Mouse (Mus musculus) left cerebral cortex, postnatal 36 days (tissue): ENCODE results near the gene Mief2. TPM values are rescaled to one million over a fixed set of nuclear protein-coding genes. Genes with fewer than 3 reads are reported as not detected.

Experiments used
- DNase-seq, 2 experiments: peaks; one replicate each; pipeline ENCODE4 v3.0.0; 2021 to 2022; ENCODE audit warnings: low spot score in 2 of 2, mixed read lengths in 1 of 2
- intact Hi-C: fragments of 180-260 bp; cut with DNase I; formaldehyde crosslinking; loops from one replicate; pipeline ENCODE4 v1.15.1; 2025
- total RNA-seq, 2 experiments: library from RNA; stranded (reverse); gene quantifications; 2 replicates each; pipeline ENCODE4 v1.2.3; 2021

Gene Mief2
- total RNA-seq: 10 to 100 TPM; 19.4 to 21.6 TPM

GRCm38 (mm10) chr11:60728260-60728761 is at the start of gene Mief2:
Gene Mief2, plus strand, starts transcription at chr11:60728398.
- peak; percentile 94 to 95 for DNase-seq
- intact Hi-C loops: no loop called here

- DNase-seq: no peak
- intact Hi-C loops: loop anchor here (10.0 kb wide), 1 partner anchor 161 kb away; the partner anchor contains the start of gene Alkbh5
Observed at GRCm38 (mm10) chr11:60696165-60696564, 32.0 kb upstream of the Mief2 start.

- intact Hi-C loops: loop anchor here (10.0 kb wide), 1 partner anchor 163 kb away; the partner anchor contains the start of gene Alkbh5
Observed at GRCm38 (mm10) chr11:60697561-60697960, 30.6 kb upstream of the Mief2 start.

GRCm38 (mm10) chr11:60698806-60699523 is 29.2 kb upstream of the Mief2 start:
- intact Hi-C loops: loop anchor here (2.0 to 10.0 kb wide), 2 partner anchors 28 to 164 kb away; partner anchors contain the start of genes Alkbh5 and Flii

More at GRCm38 (mm10) chr11:60697561-60697960, 30.6 kb upstream of the Mief2 start:
- no peak for DNase-seq

GRCm38 (mm10) chr11:60699524-60700075 is 28.6 kb upstream of the Mief2 start, which contains the start of gene Llgl1:
Gene Llgl1, plus strand, starts transcription at chr11:60699723.
- DNase-seq: peak; percentile 82 to 89

More at GRCm38 (mm10) chr11:60698806-60699523, 29.2 kb upstream of the Mief2 start:
- peak in 1 of 2 experiments; percentile 26 for DNase-seq

GRCm38 (mm10) chr11:60700320-60701185 is 27.6 kb upstream of the Mief2 start:
- no peak for DNase-seq
- intact Hi-C loops: loop anchor here (5.0 kb wide), 1 partner anchor 127 kb away; no protein-coding TSS in a partner anchor

More at GRCm38 (mm10) chr11:60699524-60700075, 28.6 kb upstream of the Mief2 start, which contains the start of gene Llgl1:
- intact Hi-C loops: loop anchor here (2.0 to 10.0 kb wide), 3 partner anchors 27 to 165 kb away; partner anchors contain the start of genes Alkbh5 and Flii

- DNase-seq: peak in 1 of 2 experiments; percentile 5
- intact Hi-C loops: loop anchor here (5.0 kb wide), 1 partner anchor 126 kb away; no protein-coding TSS in a partner anchor
Observed at GRCm38 (mm10) chr11:60701611-60702010, 26.6 kb upstream of the Mief2 start.

GRCm38 (mm10) chr11:60703131-60703530 is 25.1 kb upstream of the Mief2 start:
- intact Hi-C loops: loop anchor here (5.0 kb wide), 1 partner anchor 124 kb away; no protein-coding TSS in a partner anchor
- DNase-seq: peak; percentile 49 to 56

- intact Hi-C loops: loop anchor here (5.0 kb wide), 1 partner anchor 123 kb away; no protein-coding TSS in a partner anchor
- no peak for DNase-seq
Observed at GRCm38 (mm10) chr11:60704023-60704880, 23.9 kb upstream of the Mief2 start.

GRCm38 (mm10) chr11:60705255-60705654 is 22.9 kb upstream of the Mief2 start:
- no peak for DNase-seq
- intact Hi-C loops: no loop called here

GRCm38 (mm10) chr11:60706076-60706475 is 22.1 kb upstream of the Mief2 start:
- intact Hi-C loops: no loop called here
- DNase-seq: peak in 1 of 2 experiments; percentile 4

- peak in 1 of 2 experiments; percentile 15 for DNase-seq
- intact Hi-C loops: no loop called here
Observed at GRCm38 (mm10) chr11:60706696-60707480, 21.3 kb upstream of the Mief2 start.

- peak; percentile 18 to 55 for DNase-seq
- intact Hi-C loops: no loop called here
Observed at GRCm38 (mm10) chr11:60707672-60708071, 20.5 kb upstream of the Mief2 start.

GRCm38 (mm10) chr11:60708631-60709030 is 19.6 kb upstream of the Mief2 start:
- intact Hi-C loops: no loop called here
- peak in 1 of 2 experiments; percentile 3 for DNase-seq

GRCm38 (mm10) chr11:60709481-60710465 is 18.4 kb upstream of the Mief2 start:
- intact Hi-C loops: no loop called here
- peak in 1 of 2 experiments; percentile 2 for DNase-seq

- intact Hi-C loops: no loop called here
- DNase-seq: peak in 1 of 2 experiments; percentile 4
Observed at GRCm38 (mm10) chr11:60711218-60711617, 17.0 kb upstream of the Mief2 start.
